Mouse (Mus musculus): ENCODE results near the gene Grb2.

Gene Grb2

DNA sequence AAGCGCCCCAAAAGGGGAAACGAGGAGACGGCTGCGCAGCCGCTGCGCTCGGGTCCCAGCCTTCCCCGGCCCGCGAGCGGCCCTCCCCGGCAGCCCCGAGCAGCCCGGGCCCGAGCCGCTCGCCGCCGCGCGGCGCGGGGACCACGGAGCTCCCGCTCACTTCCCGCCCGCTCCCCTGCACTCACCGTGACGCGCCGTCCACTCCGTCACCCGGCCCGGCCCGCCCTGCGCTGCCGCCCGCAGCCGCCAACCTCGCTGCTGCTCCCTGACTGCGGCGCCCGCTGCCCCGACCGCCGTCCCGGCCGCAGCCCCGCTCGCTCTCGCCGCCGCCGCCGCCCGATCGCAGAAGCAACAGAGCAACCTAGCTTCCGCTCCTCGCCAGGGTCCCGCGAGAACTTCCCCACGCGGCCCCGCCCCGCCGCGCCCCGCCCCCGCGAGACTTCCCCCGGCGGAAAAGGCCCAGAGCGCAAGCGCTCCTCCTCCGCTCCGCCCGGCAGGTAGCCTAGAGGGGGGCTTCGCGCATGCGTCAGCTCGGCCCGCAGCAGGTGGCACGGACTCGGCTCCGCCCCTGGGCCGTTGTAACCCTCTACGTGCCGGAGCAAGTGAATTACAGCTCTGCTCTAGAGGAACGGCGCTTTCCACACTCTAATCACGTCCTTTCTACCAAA, at the start of gene Grb2:
Gene Grb2 (minus strand): TSS at position 389 of the 668 bp plus-strand sequence.
- DNase-seq = peak; percentile 100

DNA sequence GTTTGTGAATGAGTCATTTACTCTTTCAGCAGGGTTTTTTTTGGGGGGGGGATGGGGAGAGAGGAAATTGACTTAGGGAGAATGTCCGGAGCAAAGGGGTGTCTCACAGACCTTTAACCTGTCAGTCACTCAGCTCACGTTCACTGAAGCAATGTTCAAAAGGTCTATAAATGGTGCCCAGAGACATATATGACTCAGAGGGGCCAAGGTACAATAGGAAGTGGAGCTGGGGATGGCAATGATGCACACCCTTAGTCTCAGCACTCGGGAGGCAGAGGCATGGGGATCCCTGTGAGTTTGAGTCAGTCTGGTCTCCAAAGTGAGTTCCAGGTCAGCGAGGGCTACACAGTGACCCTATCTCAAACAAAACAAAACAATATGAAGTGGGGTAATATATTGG, 45.1 kb upstream of the Grb2 start:
- no peak for DNase-seq

DNA sequence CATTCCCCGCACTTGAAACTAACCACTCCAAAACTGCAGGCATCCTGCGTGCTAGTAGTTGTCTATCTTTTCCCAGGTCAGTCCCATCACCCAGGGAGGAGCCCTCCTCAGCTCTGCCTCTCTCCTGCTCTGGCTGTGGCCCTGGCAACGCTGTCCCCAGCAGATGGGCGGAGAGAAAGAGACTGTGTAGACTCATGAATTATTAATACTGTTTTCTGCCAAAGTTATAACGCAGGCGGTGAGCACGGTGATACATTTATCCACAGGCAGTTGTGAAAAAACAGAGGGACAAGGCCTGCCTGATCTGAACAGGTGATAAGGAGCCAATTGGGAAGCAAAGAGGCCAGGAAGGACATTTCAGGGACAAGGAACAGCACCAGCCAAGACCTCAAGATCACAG, 44.3 kb upstream of the Grb2 start:
- peak in 1 of 2 experiments; percentile 19 for DNase-seq

DNA sequence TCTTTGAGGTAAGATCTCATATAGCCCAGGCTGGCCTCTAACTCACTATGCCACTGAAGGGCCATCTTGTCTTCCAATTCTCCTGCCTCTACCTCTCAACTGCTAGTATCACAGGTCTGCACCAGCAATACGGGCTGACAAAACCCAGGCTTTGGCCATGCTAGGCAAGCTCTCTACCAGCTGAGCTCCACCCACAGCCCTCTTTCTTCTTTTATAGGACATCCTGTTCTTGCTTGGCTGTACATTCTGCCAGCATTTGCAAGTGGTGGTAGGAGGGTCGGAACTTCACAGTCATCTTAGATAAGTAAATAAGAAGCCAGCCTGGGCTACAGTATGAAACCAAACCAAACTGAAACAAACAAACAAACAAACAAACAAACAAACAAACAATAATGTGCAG, 43.3 kb upstream of the Grb2 start:
- no peak for DNase-seq

DNA sequence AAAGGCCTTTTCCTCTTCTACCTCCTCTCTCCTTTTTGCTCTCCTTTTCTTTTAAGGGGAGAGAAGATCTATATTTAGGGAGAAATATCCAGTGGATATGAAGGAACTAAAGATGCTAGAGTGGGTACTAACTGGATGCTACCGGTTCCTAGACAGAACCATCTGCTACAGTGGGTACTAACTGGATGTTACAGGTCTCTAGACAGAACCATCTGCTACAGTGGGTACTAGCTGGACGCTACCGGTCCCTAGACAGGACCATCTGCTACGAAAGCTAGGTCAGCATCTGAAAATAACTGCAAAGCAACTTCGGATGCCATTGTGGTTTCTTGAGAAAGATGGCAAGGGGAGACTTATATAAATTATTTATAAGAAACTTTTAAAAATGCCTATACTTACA, 41.4 kb upstream of the Grb2 start:
- peak in 1 of 2 experiments; percentile 30 for DNase-seq

DNA sequence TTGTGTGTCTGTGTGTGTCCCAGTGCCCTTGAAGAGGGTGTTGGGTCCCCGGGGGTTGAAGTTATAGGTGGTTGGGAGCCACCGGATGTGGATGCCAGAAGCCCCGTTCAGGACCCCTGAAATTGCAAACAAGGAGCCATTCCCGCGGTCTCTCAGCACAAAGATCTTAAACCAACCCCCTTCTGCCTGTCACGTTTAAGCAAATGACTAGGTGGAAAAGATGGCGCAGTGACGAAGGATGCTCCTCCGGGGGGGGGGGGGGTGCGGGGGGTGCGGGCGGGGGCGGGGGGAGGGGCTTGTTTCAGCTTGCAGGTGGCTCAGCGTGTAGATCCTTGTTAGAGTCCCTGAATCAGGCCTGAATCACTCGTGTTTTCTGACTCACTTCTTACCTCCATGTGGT, 39.0 kb upstream of the Grb2 start:
- no peak for DNase-seq

DNA sequence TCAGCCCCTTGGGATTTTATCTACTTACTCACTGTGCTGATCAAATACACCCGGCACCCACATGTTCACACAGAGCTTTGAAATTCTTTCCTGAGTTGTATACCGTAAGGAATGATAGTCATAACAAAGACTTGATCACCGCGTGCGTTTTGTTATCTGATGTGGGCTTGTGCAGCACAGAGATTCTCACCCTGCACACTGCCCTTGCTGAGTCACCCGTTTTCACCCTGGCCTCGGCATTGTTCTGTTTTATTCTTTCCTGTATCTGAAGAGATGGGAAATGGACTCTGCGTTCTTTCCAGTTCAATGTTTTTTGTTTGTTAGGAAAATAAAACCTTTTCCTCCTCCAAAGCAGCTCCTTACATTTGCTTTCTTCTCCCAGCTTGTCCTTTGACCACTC, 38.4 kb upstream of the Grb2 start:
- DNase-seq = no peak

DNA sequence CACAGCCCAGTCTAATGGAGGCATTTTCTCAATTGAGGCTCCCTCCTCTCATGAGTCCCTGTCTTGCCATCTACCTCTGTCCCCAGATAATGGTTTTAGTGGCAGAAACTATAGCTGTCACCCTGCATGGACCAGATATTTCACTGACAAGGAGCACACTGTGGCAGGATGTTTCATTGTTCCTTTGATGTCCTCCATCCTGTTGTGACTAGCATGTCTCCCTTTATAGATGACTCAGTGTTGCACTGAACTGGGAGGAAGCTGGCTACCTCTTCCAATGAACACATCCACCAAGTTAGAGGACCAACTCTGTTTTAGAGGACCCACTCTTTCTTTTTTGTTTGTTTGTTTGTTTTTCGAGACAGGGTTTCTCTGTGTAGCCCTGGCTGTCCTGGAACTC, 37.7 kb upstream of the Grb2 start:
- DNase-seq = no peak

DNA sequence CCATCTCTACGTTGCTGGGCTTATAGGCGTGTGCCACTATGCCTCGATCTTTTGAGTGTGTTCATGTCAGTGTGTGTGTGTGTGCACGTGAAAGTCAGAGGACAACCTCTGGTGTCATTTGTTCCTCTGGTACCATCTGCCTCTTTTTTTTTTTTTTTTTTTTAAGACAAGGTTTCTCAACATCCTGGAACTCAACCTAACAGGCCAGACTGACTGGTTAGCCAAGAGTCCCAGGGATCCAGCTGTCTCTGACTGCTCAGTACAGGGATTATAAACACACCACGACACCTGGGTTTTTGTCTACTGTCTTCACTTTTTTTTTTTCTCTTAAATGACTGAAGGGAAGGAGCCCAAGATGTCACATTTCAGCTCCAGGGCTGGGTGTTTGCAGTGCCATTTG, 36.0 kb upstream of the Grb2 start:
- DNase-seq = no peak

DNA sequence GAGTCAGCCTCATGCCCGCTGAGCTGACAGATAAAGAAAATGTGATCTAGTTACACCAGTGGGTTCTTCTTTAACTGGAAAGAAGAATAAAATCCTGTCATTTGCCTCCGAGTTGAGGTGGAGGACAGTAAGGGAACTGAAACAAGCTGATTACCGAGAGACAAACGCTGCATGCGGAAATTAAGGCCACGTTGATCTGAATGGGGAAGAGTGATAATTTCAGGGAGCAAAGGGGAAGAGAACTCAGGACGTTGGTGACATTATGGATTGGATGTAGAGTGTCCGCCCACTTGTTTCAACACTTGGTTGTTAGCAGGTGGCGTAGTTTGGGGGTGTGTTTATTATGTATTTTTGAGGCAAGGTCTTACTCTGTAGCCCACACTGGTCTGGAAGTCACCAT, 34.5 kb upstream of the Grb2 start:
- no peak for DNase-seq

DNA sequence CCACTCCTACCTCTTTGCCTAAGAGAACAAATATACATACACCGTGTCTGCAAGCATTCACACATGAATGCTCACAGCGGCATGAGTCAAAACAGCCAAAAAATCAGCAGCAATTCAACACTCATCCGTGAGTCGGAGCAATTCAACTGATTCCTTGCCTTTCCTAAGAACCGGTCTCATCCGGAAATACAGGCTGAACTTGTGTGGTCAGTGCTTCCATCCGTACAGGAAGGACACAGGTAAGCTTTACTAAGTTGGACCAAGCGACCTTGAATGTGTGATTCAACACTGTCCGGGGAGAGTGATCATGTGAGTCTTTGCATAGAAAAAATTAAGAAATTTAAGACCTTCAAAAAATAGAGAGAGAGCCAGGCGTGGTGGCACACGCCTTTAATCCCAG, 32.7 kb upstream of the Grb2 start:
- no peak for DNase-seq

DNA sequence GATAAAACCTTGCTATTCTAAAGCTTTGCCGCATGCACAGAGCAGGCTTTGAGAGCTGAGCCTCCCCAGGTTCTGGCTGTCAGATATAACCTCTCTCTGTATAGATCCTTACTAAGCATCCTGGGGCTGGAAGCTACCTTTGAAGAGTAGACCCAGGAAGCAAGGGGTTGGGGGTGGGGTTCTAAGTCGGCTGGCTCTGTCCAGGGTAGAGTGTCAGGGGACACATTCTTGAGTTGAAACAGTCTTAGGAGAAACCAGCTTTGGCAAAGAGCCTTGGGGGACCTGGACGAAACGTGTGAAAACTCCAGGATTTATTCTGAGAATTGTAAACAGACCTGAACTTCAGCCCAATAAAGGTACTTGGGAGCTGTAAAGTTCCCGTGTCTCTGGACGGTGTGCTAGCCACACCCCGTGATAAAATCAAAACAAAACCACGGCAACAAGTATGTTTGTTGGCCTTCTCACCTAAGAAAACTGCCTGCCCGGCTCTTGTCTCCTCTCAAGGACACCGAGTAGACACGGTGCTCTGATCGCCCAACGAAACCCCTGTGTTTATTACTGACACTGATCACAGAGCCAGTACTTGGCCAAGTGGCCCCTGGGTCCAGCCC, 30.0 kb upstream of the Grb2 start:
- DNase-seq = no peak

DNA sequence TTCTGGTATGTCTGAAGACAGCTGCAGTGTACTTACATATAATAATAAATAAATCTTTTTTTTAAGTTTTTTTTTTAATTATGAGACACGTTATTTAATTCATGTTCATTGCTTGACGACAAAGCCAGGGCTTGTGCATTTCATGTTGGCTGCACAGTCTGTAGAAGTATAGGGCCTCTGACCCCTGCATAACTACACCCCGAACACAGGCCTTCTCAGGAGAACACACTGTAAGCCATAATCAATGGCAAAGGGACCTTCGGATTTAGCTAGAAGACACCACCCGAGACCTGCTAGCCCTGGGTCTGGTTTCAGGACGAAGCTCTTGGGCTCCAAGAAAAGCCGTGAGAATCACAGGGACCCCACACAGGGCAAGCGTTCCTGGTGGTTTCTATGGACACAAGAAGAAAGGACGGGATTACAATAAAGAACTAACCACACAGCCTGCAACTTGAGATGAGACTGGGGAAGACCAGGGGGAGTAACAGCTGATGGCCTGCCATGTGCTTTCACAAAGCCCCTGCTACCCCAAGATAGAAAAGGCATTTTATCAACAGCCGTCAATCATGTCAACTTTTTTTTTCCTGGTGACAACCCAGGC, 29.3 kb upstream of the Grb2 start:
- no peak for DNase-seq

DNA sequence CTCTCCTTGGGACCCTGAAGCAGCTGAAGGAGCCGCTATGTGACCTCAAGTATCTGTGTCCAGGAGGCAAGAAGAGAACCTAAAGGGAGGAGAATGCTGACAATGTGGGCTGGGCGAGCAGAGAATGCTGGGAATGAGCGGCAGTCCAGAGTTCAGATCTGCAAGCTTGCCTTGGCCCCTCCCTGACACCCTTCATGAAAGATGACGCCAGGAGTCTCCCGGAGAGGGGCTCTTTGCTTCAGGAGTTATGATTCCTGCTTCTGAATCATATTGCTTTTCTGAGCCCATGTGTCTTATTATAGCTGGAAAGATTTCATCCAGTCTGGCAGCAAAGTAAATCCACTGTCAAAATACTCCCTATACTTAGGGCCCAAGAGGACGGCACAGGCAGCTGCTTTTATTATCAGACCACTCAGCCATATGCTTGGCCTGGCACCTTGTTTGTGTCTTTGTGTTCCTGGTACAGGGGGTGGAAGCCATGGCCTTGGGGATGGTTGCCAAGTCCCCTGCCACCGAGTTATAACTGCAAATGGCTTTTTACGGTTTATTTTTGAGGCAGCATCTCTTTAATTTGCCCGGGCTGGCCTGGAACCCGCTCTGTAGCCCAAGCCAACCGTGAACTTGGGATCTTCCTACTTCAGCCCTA, 25.8 kb upstream of the Grb2 start:
- peak in 1 of 2 experiments; percentile 25 for DNase-seq

DNA sequence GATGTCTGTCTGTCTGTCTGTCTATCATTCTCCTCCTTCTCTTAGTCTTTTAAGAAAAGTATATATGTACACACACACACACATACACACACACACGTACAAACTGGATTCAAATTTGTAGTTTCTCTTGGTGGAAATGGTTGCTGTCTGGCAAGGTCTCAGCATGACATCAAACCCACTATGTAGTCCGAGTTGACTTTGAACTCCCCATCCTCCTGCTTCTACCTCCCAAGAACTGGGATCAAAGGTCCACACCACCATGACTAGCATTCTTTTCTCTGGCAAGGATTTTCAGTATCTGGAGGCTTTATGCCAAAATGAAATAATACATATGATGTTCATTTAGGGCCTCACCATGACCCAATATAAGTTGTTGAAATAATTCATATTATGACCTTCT, 14.8 kb upstream of the Grb2 start:
- DNase-seq = no peak

DNA sequence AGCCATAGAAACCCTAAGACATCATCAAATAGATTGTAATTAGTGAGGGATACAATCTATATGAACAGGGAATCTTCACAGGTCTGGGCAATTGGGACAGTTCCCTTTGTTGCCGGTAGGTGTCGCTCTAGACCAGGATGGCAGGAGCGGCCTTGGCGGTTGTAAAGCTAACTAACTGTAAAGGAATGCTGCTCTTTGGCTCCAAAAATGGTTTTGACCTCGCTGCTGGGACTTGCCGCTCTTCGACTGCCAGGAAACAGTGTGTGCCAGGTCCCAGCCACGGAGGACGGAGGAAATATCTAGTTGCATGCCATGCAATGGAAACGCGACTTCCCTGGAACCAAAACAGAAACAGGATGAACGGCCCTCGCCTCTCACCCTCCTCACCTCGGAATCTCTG, 14.2 kb upstream of the Grb2 start:
- DNase-seq = peak; percentile 93 to 94

DNA sequence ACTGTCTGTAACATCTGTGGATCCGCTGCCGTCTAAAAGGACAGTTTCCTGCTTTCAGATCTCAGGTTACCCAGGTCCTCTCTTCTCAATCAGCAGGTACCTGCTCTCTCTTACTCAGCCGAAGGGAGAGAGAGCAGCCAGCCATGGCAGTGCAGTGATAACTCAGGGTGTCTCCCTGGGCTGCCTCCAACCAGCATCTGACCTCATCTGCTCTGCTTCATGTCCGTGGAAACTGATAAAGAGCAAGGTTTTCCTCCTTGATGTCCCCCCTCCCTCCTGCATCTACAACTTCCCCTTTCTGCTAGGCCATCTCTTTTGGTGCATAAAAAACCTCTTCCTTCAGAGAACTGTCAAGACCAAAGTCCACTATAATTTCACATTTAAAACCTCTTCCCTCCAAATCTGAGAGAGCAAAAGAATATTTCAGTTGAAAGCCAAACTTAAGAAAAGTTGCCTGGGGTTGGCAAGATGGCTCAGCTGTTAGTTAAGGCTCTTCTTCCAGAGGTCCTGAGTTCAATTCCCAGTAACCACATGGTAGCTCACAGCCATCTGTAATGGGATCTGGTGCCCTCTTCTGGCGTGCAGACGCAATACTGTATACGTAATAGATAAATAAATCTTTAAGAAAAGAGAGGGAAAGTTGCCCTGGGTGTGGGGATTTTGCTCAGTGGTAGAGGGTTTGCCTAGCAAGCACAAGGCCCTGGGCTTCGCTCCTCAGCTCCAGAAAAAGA, 9.4 kb upstream of the Grb2 start:
- DNase-seq = peak in 1 of 2 experiments; percentile 41

DNA sequence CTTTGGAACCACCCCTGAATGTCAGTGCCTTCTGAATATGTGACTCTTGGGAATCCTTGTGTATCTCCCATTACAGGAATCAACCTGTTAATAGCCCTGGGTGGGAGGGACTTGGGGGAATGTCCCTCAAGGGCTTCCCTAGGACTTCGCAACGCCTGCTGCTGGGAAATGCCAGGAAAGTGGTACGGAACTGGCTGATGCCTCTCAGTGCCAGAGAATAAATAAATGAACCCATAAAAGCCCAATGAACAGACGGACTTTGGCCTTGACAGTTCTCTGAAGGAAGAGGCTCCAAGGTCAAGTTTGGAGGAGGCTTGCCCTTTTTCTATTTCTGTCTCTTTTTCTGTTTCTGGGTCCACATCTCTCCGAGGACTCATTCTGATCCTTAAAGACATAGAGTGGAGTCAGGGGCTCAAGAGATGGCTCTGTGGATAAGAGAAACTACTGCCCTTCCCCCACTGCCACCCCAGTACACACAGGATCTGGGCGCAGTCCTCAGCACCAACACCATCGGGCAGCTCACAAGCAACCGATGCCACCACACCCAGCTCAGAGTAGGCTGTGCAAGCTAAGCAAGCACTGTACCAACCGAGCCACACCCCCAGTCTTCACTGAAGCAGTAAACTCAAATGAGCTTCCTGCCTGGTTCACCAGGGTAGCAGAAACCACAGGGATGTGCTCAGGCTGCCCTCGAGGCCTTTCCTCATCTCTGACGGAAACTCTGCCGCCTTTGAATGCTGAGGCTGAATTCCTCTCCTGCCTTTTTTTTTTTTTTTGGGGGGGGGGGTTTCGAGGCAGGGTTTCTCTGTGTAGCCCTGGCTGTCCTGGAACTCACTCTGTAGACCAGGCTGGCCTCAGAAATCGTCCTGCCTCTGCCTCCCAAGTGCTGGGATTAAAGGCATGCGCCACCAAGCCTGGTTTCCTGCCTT, 8.3 kb upstream of the Grb2 start:
- DNase-seq = no peak

DNA sequence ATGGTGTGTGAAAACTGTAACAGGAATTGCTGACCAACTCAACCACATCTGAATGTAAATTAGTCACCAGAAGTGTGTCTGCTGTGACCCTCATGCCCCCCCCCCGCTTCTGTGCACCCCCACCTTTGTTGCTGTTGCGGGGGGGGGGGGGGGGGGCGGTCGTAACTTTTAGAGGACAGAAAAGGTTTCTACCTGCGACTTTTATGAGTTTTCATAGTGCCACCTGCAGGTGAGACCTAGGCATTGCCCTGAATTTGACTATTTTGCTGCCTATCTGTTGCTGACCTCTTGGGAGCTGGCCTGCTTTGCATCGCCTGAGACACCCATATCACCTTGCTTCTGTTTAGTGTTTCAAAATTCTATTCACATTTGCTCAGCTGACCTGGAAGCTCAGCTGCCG, 6.1 kb upstream of the Grb2 start:
- DNase-seq = peak; percentile 75 to 77

DNA sequence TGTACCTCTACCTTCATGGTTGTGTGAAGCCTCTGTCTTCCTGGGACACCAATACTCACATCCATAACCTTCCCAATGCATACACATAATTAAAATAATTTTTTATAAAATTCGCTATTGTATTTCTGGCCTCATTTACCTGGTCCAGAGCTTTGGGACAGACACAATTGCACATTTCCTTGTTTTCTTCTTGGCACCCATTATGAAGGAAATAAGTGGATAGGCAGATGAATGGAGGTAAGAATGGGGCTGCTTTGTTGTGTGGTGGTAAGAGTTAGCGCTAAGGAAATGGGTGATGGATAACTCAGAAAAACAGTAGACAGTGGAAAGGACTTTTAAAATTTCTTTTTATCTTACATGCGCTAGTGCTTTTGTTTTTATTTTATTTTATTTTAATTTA, 5.0 kb upstream of the Grb2 start:
- DNase-seq = no peak

DNA sequence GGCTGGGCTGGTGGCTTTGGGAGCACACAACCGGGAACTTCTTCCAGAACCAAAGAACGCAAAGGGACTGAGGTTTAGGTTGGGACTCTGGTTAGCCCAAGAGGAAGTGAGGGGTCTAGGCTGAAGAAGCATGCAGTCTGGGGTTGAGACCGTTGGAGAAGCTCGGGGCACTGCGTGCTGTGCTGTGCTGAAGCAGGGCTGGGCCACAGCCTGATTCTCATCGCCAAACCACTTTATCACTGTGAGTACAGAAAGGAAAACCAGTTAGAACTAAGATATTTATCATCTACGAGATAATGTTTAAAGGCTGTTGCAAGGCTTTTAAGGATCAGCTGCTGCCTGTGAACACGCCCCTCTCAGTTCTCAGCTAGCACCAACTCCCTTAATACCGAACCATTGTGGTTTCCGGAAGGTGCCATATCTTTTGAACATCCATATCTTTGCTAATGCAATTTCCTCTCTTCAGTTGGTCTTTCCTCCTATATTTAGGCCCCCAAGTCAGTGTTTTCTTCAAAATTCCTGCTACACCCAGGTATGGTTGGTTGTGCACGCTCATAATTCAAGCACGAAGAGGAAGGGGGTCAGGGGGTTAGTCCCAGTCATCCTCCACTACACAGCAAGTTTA, 4.4 kb upstream of the Grb2 start:
- no peak for DNase-seq

DNA sequence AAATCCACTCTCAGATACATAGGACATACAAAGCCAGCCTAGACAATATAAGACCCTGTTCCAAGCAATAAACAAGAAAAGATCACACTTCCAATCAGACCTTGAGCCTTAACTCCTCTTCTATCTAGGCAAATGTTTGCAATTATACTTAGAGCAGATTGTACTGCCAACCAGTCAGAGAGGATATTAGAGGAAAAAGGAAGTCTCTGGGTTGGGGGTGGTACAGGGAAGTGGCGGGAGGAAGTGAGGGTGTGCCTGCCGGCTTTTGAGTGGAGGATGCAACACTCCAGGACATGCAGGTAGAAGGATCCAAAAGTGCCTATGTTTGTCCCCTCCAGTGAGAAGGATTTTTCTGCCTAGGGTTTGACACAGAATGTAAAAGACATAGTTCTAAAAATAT, 3.9 kb upstream of the Grb2 start:
- no peak for DNase-seq
